Mouse (Mus musculus) frontal cortex, postnatal 10 days (tissue): ENCODE data around the gene Ccdc114.
"Not testable (repeated sequence)": the region's sequence is repeated elsewhere in the genome, so short reads cannot be mapped to it uniquely, and the experiment has no call there.

Experiments
- DNase-seq, 2 experiments: peaks; one replicate each; pipeline ENCODE4 v3.0.0; 2022; ENCODE audit warnings: low spot score in 2 of 2, mixed read lengths in 1 of 2

Ccdc114 gene

GRCm38 (mm10) chr7:45923762-45924428 is at the start of gene Ccdc114:
Gene Ccdc114, plus strand, starts transcription at chr7:45924072.
- DNase-seq, result no peak

- no peak for DNase-seq
Observed at GRCm38 (mm10) chr7:45876895-45877294, 47.0 kb upstream of the Ccdc114 start.

- not testable (repeated sequence) for DNase-seq
Observed at GRCm38 (mm10) chr7:45878278-45878677, 45.6 kb upstream of the Ccdc114 start, which contains the start of gene Grin2d. Gene Grin2d, minus strand, starts transcription at chr7:45878378.

GRCm38 (mm10) chr7:45880531-45880930 is 43.3 kb upstream of the Ccdc114 start:
- DNase-seq, result no peak

- DNase-seq, result no peak
Observed at GRCm38 (mm10) chr7:45881011-45881410, 42.9 kb upstream of the Ccdc114 start.

- DNase-seq, result no peak
Observed at GRCm38 (mm10) chr7:45887246-45887645, 36.6 kb upstream of the Ccdc114 start.

GRCm38 (mm10) chr7:45892651-45893050 is 31.2 kb upstream of the Ccdc114 start:
- DNase-seq, result no peak

- no peak for DNase-seq
Observed at GRCm38 (mm10) chr7:45895931-45896516, 27.8 kb upstream of the Ccdc114 start.

GRCm38 (mm10) chr7:45896517-45897257 is 27.2 kb upstream of the Ccdc114 start, which contains the start of the genes Syngr4 and Tmem143:
Gene Syngr4, minus strand, starts transcription at chr7:45896714.
Gene Tmem143, plus strand, starts transcription at chr7:45896941.
- peak; percentile 96 to 97 for DNase-seq

- DNase-seq, result peak; percentile 52 to 65
Observed at GRCm38 (mm10) chr7:45897258-45897757, 26.6 kb upstream of the Ccdc114 start.

- not testable (repeated sequence) for DNase-seq
Observed at GRCm38 (mm10) chr7:45898125-45898524, 25.7 kb upstream of the Ccdc114 start.

- no peak for DNase-seq
Observed at GRCm38 (mm10) chr7:45901562-45901961, 22.3 kb upstream of the Ccdc114 start.

GRCm38 (mm10) chr7:45902481-45903002 is 21.3 kb upstream of the Ccdc114 start:
- no peak for DNase-seq

GRCm38 (mm10) chr7:45906622-45907021 is 17.2 kb upstream of the Ccdc114 start:
- DNase-seq, result no peak

GRCm38 (mm10) chr7:45908384-45908783 is 15.5 kb upstream of the Ccdc114 start:
- no peak for DNase-seq

- DNase-seq, result no peak
Observed at GRCm38 (mm10) chr7:45909145-45909544, 14.7 kb upstream of the Ccdc114 start.

- no peak for DNase-seq
Observed at GRCm38 (mm10) chr7:45914067-45914466, 9.8 kb upstream of the Ccdc114 start.

GRCm38 (mm10) chr7:45915011-45915410 is 8.9 kb upstream of the Ccdc114 start:
- DNase-seq, result no peak

- peak; percentile 73 to 85 for DNase-seq
Observed at GRCm38 (mm10) chr7:45916056-45917003, 7.5 kb upstream of the Ccdc114 start.

GRCm38 (mm10) chr7:45917004-45917704 is 6.7 kb upstream of the Ccdc114 start:
- no peak for DNase-seq
